Mouse (Mus musculus): ENCODE results near the gene Mllt6.
A peak's percentile ranks its signal among the peaks of the same experiment; 100 is the strongest.
"Not testable (repeated sequence)": the region's sequence is repeated elsewhere in the genome, so short reads cannot be mapped to it uniquely, and the experiment has no call there.

Gene Mllt6

DNA sequence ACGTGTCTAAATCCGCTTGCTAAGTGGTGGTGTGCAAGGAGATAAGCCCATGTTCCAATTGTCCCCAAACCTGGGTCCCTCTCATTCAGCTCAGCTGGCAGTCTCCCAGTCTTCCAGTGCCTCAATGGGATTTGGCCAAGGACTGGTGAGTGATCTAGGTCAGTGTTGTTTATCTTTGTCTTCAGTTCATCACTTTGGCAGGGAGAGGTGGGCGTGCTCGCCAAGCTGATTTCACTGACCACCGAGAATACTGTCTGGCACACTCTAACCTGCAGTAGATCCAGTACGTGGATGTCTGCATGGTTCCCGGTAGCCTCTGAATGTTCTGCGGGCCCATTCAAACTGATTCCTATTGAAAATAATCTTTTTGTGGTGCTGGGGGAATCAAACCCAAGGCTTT, 50.7 kb downstream of the Mllt6 start:
- DNase-seq (ENCODE audit: extremely low read depth, insufficient read length, low spot score) = no peak

DNA sequence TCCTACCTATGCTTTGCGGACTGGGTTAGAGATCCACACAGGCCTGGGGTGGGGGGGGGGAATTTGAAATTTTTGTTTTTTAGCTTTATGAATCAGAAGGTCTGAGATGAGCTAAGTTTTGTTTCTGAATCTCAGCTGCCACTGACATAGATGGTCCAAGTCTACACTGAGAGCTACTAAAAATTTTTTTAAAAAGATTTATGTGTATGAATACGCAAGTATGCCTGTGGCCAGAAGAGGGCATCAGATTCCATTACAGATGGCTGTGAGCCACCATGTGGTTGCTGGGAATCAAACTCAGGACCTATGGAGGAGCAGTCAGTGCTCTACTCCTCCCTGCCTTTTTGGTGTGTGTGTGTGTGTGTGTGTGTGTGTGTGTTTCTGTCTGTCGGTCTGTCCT, 51.1 kb downstream of the Mllt6 start:
- no peak for DNase-seq (ENCODE audit: extremely low read depth, insufficient read length, low spot score)

DNA sequence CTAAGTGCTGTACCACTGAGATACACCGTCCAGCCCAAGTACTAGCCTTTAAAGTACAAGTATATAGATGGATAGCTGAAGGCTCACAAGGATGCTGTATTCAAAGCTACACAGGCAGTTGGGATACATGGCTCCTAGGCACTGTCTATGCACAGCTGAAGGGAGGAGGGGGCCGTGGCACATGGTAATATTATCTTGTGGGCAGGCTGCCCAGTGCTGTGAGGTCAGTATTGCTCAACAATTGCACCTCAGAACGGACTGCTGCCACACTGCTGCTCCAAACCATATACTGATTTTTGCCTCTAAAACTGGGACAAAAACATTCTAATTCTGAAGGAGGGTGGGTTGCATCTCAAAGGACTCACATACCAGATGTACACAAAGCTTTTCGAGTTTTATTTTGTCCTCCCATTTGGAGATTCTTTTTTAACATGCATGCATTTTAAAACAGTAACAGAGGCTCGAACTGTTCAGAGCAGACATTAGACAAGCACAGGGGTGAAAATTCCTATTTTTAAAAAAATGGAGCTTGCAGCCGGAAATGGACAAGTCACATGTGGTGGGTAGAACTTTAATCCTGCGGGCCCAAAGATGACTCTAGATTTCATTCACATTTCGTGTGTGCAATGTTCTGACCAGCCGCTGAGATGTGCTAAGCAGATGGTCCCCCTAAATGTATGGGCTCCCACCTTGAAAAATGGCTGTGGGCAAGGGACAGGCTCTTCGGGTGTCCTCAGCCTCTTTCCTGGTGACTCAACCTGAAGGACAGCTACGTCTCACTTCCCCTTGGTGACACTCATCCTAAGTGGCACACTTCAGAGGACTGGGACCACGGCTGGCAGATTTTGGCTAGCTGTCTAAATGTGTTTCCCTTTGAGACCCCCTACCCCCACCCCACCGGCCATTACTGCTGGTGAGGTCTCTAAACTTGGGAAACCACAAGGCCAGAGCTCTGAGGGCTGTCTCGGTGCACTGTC, 51.9 kb downstream of the Mllt6 start:
- no peak for DNase-seq (ENCODE audit: extremely low read depth, insufficient read length, low spot score)

DNA sequence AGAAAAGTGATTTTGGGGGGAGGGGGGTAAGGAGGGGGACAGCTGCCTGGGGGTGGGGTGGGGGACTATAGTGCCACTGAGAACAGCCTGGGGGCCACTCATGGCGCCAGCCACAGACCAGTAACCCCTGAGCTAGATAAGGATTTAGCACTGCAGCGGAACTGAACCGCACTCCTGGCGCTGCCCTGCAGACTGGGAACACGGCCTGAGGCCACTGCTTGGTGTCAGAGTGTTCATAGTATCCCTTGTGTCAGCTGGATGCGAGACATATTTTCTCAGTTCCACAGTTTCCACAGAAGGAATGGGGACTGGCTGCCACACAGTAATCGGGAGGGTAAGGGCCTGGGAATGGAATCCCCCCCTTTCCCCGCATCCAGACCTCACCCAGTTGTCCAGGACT, 52.8 kb downstream of the Mllt6 start:
- DNase-seq (ENCODE audit: extremely low read depth, insufficient read length, low spot score) = no peak

DNA sequence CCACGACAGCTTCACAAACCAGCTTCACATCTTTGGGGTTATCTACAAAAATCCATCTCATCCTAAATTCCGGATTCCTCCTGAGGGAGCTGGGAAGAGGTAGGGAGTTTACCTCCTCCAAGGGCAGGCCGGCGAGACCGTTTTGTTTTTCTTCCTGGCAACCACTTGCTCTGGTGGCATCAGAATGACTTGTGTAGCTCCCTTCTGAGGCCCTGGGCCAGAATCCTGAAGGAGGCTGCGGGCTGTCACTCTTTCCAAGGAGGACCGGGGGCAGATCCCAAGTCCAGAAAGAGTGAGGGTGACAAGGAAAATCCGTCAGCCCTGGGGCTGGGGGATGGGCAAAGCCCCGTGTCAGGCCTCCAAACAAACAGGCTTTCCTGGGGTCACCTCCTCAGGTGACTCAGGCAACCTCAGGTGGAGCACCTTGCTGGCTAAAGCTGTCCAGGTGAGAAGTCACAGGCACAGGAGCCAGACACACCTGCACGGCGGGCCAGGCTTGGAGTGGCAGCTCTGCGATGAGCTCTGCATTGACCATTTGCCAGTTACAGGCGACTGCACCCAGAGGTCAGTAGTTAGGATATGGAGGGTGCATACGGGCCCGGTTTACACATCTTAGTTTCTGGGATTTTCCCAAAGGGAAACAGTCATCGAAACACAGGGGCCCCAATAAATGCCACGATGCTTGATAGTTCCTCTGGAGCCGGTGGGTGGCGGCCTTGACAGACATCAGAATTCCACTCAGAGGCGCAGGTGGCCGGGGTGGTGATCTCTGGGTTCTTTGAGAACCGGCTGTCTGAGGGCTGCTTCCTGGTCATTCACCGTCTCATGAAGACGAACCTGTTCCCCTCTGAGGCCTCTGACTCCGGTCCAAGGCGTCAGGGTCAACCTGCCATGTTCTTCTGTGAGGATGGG, 54.4 kb downstream of the Mllt6 start:
- DNase-seq (ENCODE audit: extremely low read depth, insufficient read length, low spot score) = no peak

DNA sequence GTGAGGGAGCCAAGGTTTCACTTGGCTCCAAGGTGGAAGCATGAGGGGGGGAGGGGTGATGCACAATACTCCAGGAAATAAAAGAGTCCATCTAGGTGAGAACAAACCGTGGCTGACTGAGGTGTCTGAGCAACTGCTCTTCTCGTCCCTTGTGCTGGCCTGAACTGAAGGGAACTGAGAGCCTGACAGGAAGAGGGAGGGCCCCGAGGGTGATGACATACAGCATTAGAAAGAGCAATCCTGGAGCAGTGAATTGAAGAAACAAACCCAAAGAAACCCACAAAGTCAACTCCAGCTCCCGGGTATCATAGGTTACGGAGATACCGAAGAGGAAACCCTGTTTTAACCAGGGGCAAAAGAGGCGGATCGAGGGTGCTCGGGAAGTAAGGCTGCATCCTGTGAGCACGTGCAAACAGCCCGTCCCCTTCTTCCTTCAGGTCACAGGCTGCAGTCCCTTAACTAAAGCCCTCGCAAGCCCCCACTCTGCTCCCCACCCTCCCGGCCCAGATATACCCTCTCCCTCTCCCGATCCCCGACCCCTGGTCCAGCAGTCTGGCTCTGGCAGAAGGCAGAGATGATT, 55.2 kb downstream of the Mllt6 start:
- DNase-seq (ENCODE audit: extremely low read depth, insufficient read length, low spot score) = no peak

DNA sequence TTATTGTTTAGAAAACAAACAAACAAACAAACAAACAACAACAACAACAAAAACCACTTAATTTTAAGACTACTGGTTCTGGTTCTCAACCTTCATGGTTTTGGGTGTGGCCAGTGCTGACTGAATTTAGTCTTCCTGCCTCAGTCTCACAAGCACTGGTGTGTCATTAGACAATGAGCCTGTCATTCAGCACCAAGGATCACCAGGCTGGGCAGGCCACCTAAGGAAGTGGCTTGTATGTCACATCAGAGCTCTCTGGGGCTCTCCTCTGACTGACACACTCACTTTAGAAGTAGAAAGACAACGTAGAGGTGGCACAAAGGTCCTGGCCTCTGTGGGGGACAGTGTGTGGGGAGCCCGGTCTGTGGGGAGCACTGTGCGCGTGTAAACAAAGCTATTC, 55.8 kb downstream of the Mllt6 start:
- DNase-seq (ENCODE audit: extremely low read depth, insufficient read length, low spot score) = no peak

DNA sequence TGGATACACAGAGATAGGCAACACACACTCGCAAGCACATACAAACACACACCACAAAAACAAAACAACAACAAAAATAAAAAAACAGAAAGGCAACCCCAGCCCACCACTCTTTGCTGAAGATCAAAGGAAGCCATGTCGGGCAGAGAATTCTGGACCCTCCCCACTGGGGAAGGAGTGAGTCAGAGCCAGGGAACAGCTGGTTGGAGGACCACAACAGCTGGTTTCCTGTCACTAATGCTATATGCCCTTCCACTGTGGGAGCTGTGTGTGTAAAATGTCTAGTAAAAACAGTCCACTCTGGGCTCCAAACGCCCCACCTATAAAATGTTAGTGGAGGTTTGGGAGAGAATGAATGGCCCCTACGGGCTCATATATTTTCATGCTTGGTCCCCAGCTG, 58.1 kb downstream of the Mllt6 start:
- DNase-seq (ENCODE audit: extremely low read depth, insufficient read length, low spot score) = no peak

DNA sequence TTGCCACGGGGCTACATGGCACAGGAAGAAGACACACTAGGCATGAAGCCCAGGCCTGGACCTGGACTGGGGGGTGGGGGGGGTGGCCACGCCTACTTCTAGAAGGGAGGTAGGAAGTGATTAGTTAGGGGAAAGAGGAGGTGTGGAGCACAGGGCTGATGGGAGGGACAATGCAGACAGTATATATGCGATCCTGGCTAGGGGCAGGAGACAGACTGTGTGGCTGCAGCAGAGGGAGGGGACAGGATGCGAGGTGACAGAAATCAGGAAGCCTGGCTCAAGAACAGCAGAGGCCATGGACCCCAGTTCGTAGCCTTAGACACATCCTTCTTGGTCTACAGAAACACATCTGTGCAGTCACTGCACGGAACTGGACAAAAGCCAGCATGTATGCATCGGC, 60.5 kb downstream of the Mllt6 start:
- no peak for DNase-seq (ENCODE audit: extremely low read depth, insufficient read length, low spot score)

DNA sequence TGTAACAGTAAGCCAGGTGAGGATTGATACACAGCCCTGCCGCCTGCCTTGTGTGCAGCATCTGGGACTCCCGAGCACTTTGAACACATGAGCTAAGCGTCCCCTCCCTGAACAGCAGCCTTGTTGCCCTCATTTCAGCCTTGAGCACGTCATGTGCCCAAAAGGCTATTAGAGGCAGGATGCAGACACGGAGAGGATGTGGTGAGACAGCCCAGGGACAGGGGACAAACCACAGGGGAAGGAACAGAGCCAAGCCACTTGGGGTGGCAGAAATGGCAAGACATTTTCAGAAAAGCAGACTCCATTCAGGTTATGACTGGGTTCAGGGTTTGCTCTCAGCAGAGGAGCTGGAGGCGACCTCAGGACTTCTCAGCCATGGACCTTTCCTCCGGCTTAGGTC, 65.1 kb downstream of the Mllt6 start:
- peak; percentile 72 for DNase-seq (ENCODE audit: extremely low read depth, insufficient read length, low spot score)

DNA sequence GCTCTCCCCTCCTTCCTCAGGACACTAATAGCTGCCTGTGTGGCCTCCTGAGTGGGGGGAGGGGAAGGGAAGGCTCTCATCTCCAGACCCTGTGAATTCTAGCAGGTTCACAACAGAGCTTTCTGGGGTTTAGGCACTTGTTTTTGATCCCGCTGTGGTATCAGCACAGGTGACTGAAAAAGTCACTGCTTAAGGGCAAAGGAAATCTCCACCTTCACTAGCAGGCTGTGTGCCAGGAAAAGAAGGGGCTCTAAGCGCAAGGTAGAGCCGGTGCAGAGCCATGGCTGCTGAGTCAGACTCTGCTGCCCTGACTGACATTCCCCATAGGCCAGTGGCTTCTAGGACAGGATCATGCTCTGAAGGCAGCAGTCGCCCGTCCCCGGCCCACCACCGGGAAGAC, 65.5 kb downstream of the Mllt6 start:
- peak; percentile 39 for DNase-seq (ENCODE audit: extremely low read depth, insufficient read length, low spot score)

DNA sequence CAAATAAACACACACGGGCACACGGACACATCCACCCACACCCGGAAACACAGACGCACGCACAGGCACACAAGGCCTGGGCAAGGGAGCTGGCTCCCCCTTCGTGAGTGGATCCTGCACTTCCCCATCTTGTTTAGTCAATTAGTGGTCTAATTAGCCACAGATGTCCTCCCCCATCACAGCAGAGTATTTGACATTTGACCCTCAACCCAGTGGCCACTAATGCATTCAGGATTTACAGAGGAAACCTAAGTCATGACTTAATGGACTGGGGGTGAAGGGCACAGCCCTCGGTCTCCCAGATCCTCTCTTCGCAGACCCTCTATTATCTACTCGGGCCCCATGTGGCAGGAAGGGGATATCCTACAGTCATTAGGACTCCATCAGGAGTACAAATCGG, 70.5 kb downstream of the Mllt6 start:
- no peak for DNase-seq (ENCODE audit: extremely low read depth, insufficient read length, low spot score)

DNA sequence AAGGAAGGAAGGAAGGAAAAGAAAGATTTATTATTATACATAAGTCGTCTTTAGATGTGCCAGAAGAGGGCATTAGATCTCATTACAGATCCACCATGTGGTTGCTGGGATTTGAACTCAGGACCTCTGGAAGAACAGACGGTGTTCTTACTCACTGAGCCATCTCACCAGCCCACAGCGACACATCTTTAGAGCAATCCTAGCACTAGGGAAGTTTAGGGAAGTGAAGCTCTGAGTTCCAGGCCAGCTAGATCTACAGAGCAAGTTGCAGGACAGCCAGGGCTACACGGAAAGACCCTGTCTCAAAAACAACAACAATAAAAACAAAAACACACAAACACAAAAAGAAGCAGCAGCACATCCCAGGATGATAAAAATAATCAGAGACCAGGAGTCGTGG, 71.6 kb downstream of the Mllt6 start:
- DNase-seq (ENCODE audit: extremely low read depth, insufficient read length, low spot score) = not testable (repeated sequence)
